Mouse (Mus musculus) E14TG2a.4 (cell line): ENCODE measurements around the gene Tprg.

Experiments used
- CTCF ChIP-seq: conservative IDR thresholded peaks from 2 replicates; pipeline ENCODE4 v1.5.1; 2014; ENCODE audit warnings: low read length
- NANOG ChIP-seq: IDR thresholded peaks from 2 replicates; pipeline ENCODE4 v1.6.1; 2014; ENCODE audit warnings: borderline replicate concordance, low read length, mixed read lengths
- POU5F1 ChIP-seq: IDR thresholded peaks from 2 replicates; pipeline ENCODE4 v1.6.1; 2014; ENCODE audit warnings: low read length, borderline replicate concordance

GRCm38 (mm10) chr16:25413885-25414284 lies 127.3 kb downstream of the Tprg start:
- no peak for TF ChIP-seq CTCF
- TF ChIP-seq NANOG = no peak
- no peak for TF ChIP-seq POU5F1
